Mouse (Mus musculus) embryonic facial prominence, embryonic 12.5 days (tissue): ENCODE data around the gene Fau. TPM values are rescaled to one million over a fixed set of nuclear protein-coding genes. Genes with fewer than 3 reads are reported as not detected.

Experiments used
- ATAC-seq: fragments of 200-750 bp; cut with Nextera tagmentation; 2 replicates; pipeline ENCODE4 v1.8.0; 2017; ENCODE audit not compliant: insufficient number of reproducible peaks, insufficient read depth, low FRiP score, low TSS enrichment
- H3K27ac ChIP-seq: fragments of 300-500 bp; sonication (generic); 2 replicates; pipeline ENCODE4 v1.5.1; 2016; ENCODE audit warnings: mild to moderate bottlenecking
- H3K27me3 ChIP-seq: fragments of 300-500 bp; sonication (generic); 2 replicates; pipeline ENCODE4 v1.6.1; 2016; ENCODE audit warnings: mild to moderate bottlenecking, moderate library complexity
- H3K36me3 ChIP-seq: fragments of 300-500 bp; sonication (generic); 2 replicates; pipeline ENCODE4 v1.6.1; 2016; ENCODE audit warnings: mild to moderate bottlenecking
- H3K4me1 ChIP-seq: fragments of 300-500 bp; sonication (generic); 2 replicates; pipeline ENCODE4 v1.6.1; 2016
- H3K4me2 ChIP-seq: fragments of 300-500 bp; sonication (generic); replicated peaks from 2 replicates; pipeline ENCODE4 v1.6.1; 2016; ENCODE audit warnings: mild to moderate bottlenecking, moderate library complexity
- H3K4me3 ChIP-seq: fragments of 300-500 bp; sonication (generic); 2 replicates; pipeline ENCODE4 v1.5.1; 2016; ENCODE audit warnings: mild to moderate bottlenecking
- H3K9ac ChIP-seq: fragments of 300-500 bp; sonication (generic); 2 replicates; pipeline ENCODE4 v1.6.1; 2016; ENCODE audit warnings: mild to moderate bottlenecking, moderate library complexity
- H3K9me3 ChIP-seq: fragments of 300-500 bp; sonication (generic); 2 replicates; pipeline ENCODE4 v1.6.1; 2016; ENCODE audit warnings: mild to moderate bottlenecking, moderate library complexity
- WGBS: fragments of 180-500 bp; shearing (Covaris S2); methylation state at CpG from one replicate; pipeline ENCODE4 v1.1.7; 2016; 5-methylcytosine and 5-hydroxymethylcytosine counted together
- polyA plus RNA-seq: library from polyadenylated mRNA; unstranded; fragments of >200 nt; fragmentation: Nextera tagmentation; extraction: Ambion mirVana; gene quantifications from 2 replicates; pipeline ENCODE4 v1.2.1, GENCODE M21; 2016

Fau gene
- 703 and 704 TPM in 2 replicates for polyA plus RNA-seq

DNA sequence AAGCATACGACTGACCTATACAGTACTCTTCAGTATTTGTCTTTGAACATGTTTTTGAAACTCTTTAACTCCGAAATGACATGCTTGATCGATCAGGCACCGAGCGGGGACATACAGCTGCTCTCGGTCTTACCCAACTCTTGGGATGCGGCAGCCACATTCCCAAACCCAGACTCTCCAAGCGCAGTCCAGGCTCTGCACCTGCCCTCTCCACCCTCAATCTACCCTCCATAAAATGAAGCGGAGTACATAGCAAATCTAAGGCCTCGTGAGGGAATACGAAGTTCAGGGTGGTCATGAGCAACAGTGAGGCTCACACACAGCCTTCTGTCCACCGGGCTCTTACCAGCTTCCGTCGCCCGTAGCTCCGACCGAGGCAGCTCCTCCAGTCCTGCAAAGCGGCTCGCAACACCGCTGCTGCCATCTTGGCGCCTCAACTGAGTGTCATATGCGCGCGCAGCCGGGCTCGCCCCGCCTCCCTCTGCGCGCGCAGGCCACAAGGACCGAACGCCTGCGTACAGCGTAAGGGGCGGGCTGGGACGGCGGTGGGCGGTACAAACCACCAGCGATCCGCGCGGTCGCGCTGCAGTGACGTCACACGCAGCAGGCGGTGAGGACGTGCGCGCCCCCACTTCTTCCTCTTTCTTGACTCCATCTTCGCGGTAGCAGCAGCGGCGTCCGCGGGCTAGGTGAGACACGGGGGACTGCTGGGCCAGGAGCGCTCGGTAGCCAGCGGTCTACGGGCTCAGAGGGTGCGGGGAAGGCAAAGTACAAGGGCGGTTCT is at the start of gene Fau, which contains the start of gene Mrpl49:
Fau (plus strand) TSS at position 532 of the 784 bp plus-strand sequence.
Mrpl49 (minus strand) TSS at position 473 of the 784 bp plus-strand sequence.
- peak within 1 kb of the TSS; percentile 86 for H3K4me2 ChIP-seq
- H3K4me1 ChIP-seq = peaks cover 28% of the 10 kb centered on the region
- H3K9me3 ChIP-seq = no peaks in the 10 kb centered on the region
- H3K36me3 ChIP-seq = peaks cover 48% of the 10 kb centered on the region
- no peaks in the 10 kb centered on the region for H3K27me3 ChIP-seq
- peak within 1 kb of the TSS; percentile 80 for H3K27ac ChIP-seq
- peak; percentile 73 for ATAC-seq
- H3K4me3 ChIP-seq = peak within 1 kb of the TSS; percentile 86
- under 1% methylated on average over 63 of the region's 63 CpGs for WGBS
- peak within 1 kb of the TSS; percentile 92 for H3K9ac ChIP-seq

DNA sequence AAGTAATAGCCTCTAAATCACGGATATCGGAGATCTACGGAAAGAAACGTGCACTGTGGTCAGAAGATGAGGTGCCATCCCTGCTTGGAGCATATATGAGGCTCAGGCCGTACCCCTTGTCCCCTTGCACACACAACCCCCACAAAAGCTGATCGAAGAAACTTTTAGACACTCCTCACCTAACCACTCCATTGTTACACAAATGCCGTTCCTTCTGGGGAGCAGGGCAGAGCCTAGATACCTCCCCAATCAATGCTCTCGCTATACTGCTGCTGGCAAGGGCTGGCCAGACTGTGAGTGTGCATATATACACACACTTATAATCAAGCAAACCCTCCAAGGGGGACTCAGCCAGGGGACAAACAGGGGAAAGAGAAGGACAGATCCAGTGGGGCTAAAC is 48.5 kb upstream of the Fau start:
- Histone ChIP-seq H3K9ac (no peak overlapping the region), H3K4me2 (no peak overlapping the region), H3K27me3 (0 out of 2 replicates have a peak, but pooled peaks cover 1% of the 10 kb centered on the region), H3K4me3 (no peak overlapping the region), H3K27ac (no peak overlapping the region), H3K36me3 (no peaks in the 10 kb centered on the region), H3K9me3 (no peaks in the 10 kb centered on the region), H3K4me1 (no peaks in the 10 kb centered on the region)
- ATAC-seq = no peak
- WGBS = 74% methylated on average over 8 of the region's 8 CpGs

DNA sequence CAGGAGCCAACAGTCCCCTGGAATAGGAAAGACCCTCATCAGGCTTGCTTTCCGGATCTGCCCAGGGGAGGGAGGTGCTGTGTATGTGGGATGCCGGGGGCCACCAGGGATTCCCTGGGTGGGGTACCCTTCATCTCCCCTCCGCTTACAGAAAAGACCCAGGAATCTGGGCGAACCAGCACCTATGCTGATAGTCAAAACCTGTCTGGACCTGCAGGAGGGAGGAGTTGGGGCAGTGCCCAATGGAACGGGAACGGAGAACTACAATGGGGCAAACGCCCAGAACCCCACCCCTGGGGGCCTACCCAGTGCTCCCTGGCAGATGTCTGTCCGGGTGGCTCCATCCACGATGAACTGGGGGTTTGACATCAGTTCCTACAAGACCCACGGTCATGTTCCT is 44.0 kb upstream of the Fau start:
- H3K27ac ChIP-seq = no peak overlapping the region
- no peak overlapping the region for H3K4me2 ChIP-seq
- H3K36me3 ChIP-seq = no peaks in the 10 kb centered on the region
- 80% methylated on average over 10 of the region's 10 CpGs for WGBS
- no peak overlapping the region for H3K9ac ChIP-seq
- H3K27me3 ChIP-seq = peaks cover 18% of the 10 kb centered on the region; the same call in 1 of the 2 replicates
- peaks cover 5% of the 10 kb centered on the region; the same call in 1 of the 2 replicates for H3K4me1 ChIP-seq
- H3K9me3 ChIP-seq = no peaks in the 10 kb centered on the region
- ATAC-seq = no peak
- H3K4me3 ChIP-seq = no peak overlapping the region

DNA sequence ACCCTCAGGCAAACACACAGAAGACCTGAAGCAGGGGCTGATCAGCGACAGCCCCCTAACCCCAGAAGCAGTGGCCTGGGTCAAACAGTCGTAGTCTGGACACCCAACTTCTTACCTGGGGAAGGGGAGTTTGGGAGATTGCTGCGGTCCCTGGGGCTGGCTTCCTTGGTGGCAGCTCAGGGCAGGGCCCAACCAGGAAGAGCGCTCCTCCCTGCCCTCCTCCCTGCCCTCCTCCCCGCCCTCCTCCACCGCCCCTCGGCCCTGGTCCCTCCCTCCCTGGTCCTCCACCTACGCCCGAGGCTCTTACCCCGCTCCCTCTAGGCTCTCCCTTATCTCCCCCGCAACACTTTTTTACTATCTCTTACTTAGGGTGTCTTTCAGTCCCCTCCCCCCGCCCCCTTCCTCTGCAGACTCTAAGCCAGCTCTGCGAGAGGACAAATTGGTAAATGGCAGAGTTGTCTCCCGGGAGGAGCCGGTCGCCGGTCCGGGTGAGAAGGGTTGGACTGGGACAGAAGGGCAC is 42.6 kb upstream of the Fau start:
- Histone ChIP-seq H3K4me2 (peak overlapping the region; percentile 76), H3K36me3 (no peaks in the 10 kb centered on the region), H3K4me3 (peak overlapping the region; percentile 47), H3K27me3 (peaks cover 18% of the 10 kb centered on the region; the same call in 1 of the 2 replicates), H3K27ac (peak overlapping the region; percentile 30; the same call in 1 of the 2 replicates), H3K9me3 (no peaks in the 10 kb centered on the region), H3K4me1 (peaks cover 5% of the 10 kb centered on the region; the same call in 1 of the 2 replicates), H3K9ac (peak overlapping the region; percentile 63)
- ATAC-seq = peak; percentile 39
- WGBS = 1% methylated on average over 14 of the region's 18 CpGs

DNA sequence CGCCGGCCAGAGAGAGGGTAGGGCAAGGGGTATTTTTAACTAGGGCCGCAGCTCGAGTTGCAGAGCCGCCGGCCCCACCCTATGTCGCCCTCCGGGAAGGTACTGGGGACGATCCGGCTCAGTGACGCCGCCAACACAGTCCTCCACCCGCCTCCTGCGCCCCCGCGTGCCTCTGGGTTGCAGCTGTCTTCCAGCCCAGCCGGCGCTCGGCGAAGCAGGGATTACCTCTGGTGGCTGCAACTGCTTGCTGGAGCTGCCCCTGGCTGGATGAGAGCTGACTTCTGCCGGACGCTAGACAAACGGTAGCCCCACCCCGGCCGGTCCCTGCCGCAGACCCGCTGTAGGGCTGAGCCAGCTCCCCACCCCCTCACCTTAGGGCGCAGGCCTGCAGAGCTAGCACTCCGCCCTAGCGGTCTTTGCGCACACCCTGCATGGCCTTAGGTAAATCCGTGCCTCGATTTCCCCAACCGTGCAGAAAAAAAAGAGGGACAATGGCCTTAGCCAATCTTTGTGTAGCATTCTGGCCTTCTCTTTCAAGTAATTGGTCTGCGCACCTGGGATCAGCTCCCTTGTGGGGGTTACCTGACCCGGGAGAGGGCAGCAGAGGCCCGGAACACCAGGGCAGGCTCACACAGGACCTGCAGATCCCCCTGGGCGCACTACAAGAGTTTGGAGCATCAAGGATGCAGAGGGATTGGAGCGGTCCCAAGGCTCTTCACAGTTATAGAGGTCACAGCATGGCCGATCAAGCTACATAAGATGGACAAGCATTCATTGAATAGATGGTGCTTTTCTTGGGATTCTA is 41.9 kb upstream of the Fau start, which contains the start of gene Capn1:
Capn1 (minus strand) TSS at position 387 of the 805 bp plus-strand sequence.
- Histone ChIP-seq H3K9ac (peak within 1 kb of the TSS; percentile 63), H3K9me3 (no peaks in the 10 kb centered on the region), H3K4me1 (peaks cover 5% of the 10 kb centered on the region; the same call in 1 of the 2 replicates), H3K36me3 (no peaks in the 10 kb centered on the region), H3K4me3 (peak within 1 kb of the TSS; percentile 47), H3K27me3 (peaks cover 18% of the 10 kb centered on the region; the same call in 1 of the 2 replicates), H3K27ac (peak within 1 kb of the TSS; percentile 30), H3K4me2 (peak within 1 kb of the TSS; percentile 76)
- peak; percentile 77 for ATAC-seq
- WGBS = 3% methylated on average over 40 of the region's 40 CpGs

DNA sequence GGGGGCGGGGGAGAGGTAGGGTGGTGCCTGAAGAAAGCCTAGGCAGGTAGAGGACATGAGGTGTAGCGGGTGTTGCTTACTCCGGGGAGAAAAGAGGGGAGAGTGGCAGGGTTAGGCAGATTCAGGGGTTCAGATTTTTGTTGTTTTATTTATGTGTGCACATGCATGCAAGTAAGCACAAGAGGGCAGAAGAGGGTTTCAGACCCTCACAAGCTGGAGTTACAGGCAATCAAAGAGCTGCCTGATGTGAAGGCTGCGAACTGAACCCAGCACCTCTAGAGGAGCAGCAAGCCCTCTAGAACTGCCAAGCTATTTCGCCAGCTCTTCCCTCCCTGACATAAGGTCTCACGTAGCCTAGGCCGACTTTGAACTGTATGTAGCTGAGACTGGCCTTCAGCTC is 41.1 kb upstream of the Fau start:
- Histone ChIP-seq H3K9ac (no peak overlapping the region), H3K27ac (no peak overlapping the region), H3K9me3 (no peaks in the 10 kb centered on the region), H3K27me3 (peaks cover 18% of the 10 kb centered on the region; the same call in 1 of the 2 replicates), H3K4me1 (peaks cover 5% of the 10 kb centered on the region; the same call in 1 of the 2 replicates), H3K36me3 (no peaks in the 10 kb centered on the region), H3K4me2 (no peak overlapping the region), H3K4me3 (no peak overlapping the region)
- 40% methylated on average over 7 of the region's 7 CpGs for WGBS
- ATAC-seq = no peak

DNA sequence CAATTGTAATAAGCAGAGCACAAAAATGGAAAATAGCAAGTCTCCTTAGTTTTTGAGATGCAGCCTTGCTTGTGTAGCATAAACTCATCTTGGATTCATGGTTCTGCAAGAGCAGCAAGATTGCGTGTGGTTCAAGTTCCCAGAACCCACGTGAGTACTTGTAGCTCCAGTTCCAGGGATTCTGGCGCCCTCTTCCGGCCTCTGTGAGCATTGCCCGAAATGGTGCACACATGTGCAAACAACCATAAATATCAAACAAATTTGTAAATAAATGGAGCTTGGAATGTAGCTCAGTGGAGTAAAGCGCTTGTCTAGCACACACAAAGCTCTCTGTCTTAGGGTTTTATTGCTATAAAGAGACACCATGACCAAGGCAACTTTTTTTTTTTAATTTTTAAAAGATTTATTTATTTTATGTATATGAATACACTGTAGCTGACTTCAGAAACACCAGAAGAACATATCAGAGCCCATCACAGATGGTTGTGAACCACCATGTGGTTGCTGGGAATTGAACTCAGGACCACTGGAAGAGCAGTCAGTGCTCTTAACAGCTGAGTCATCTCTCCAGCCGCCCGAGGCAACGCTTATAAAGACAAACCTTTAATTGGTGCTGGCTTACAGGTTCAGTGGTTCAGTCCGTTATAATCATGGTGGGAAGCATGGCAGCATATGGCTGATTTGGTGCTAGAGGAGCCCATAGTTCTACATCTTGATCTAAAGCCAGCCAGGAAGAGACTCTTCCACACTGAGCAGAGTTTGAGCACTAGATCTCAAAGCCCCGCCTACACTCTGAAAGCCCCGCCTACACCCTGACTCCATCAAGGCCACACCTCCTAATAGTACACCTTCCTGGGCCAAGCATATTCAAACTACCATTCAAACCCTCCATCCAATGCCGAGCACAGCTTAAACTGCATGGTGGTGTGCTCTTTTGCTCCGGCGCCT is 39.2 kb upstream of the Fau start:
- Histone ChIP-seq H3K27me3 (peaks cover 18% of the 10 kb centered on the region; the same call in 1 of the 2 replicates), H3K27ac (no peak overlapping the region), H3K9ac (no peak overlapping the region), H3K4me2 (no peak overlapping the region), H3K36me3 (no peaks in the 10 kb centered on the region), H3K4me1 (peaks cover 5% of the 10 kb centered on the region; the same call in 1 of the 2 replicates), H3K4me3 (no peak overlapping the region), H3K9me3 (no peaks in the 10 kb centered on the region)
- no peak for ATAC-seq
- WGBS = 32% methylated on average over 15 of the region's 15 CpGs

DNA sequence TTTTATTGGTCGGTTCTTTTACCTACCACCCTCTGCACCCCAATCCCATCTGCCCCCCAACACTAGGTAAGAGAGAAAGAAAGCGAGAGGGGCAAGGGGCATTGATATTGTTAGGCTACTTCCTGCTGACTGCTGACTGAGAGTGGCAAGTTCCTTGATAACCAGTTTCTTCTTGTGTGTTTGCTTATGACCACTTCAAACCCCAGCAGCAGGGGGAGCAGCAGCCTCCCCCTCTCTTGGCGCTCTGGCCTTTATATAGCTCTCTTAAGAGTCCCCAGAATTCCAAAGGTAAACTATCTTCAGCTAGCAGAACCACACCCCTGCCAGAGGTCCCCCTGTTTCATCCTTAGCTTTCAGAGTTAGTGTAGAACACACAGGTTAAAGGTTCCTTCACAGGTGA is 37.4 kb upstream of the Fau start:
- H3K4me2 ChIP-seq = no peak overlapping the region
- H3K36me3 ChIP-seq = no peaks in the 10 kb centered on the region
- H3K4me3 ChIP-seq = no peak overlapping the region
- no peak overlapping the region for H3K27ac ChIP-seq
- H3K9me3 ChIP-seq = no peaks in the 10 kb centered on the region
- H3K27me3 ChIP-seq = 0 out of 2 replicates have a peak, but pooled peaks cover 17% of the 10 kb centered on the region
- WGBS = 57% methylated on average over 3 of the region's 3 CpGs
- no peak overlapping the region for H3K9ac ChIP-seq
- peaks cover 5% of the 10 kb centered on the region; the same call in 1 of the 2 replicates for H3K4me1 ChIP-seq
- no peak for ATAC-seq

DNA sequence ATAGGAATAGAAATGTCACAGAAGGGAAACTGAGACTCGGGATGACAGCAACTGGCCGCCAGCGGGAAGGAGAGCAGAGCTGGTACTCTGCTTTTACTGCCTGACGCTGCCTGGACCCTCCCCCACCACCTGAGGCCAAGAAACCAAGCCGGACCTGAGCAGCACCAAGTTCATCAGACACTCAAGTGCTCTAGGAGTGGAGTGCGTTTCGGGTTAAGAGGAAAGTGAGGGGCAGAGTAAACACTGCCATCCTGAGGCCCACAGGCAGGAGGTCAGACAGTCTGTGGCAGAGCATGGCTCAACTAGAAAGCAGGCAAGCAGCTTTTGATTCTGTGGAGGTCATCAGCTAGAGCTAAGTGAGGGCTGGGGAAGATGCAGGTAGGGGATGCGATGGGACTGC is 34.6 kb upstream of the Fau start:
- ATAC-seq = no peak
- 60% methylated on average over 8 of the region's 8 CpGs for WGBS
- no peak overlapping the region for H3K9ac ChIP-seq
- no peaks in the 10 kb centered on the region for H3K9me3 ChIP-seq
- H3K4me3 ChIP-seq = no peak overlapping the region
- no peaks in the 10 kb centered on the region for H3K4me1 ChIP-seq
- H3K27ac ChIP-seq = no peak overlapping the region
- H3K27me3 ChIP-seq = 0 out of 2 replicates have a peak, but pooled peaks cover 3% of the 10 kb centered on the region
- no peaks in the 10 kb centered on the region for H3K36me3 ChIP-seq
- no peak overlapping the region for H3K4me2 ChIP-seq

DNA sequence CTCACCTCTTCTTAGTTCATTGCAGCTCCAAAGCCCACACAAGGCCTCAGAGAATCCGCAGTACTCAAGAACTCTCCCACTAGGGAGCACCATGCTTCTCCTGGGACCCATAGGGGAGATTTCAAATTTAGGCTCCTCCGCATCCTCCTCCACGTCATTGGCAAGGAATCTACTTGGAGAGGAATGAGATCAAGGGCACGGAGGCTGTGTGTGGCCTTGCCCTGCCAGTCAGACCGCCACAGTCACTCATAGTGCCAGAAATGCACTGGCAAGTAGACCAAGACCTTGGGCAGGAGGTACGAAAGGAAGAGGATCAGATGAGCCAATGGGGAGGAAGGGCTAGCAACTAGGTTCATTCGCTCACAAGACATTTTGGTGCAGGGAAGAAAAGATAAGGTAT is 33.7 kb upstream of the Fau start:
- H3K4me2 ChIP-seq = no peak overlapping the region
- 86% methylated on average over 7 of the region's 7 CpGs for WGBS

More for the DNA sequence above, 33.7 kb upstream of the Fau start:
- Histone ChIP-seq H3K27ac (no peak overlapping the region), H3K4me1 (no peaks in the 10 kb centered on the region), H3K9ac (no peak overlapping the region), H3K27me3 (0 out of 2 replicates have a peak, but pooled peaks cover 3% of the 10 kb centered on the region), H3K9me3 (no peaks in the 10 kb centered on the region), H3K4me3 (no peak overlapping the region), H3K36me3 (no peaks in the 10 kb centered on the region)
- ATAC-seq = no peak
